Mouse (Mus musculus) spleen, adult 2 months (tissue): ENCODE results near the gene Gbp4. TPM values are rescaled to one million over a fixed set of nuclear protein-coding genes. Genes with fewer than 3 reads are reported as not detected.
"Not testable (repeated sequence)": the region's sequence is repeated elsewhere in the genome, so short reads cannot be mapped to it uniquely, and the experiment has no call there.

Source experiments
- DNase-seq, 2 experiments: peaks; one replicate each; pipeline versions ENCODE4 v3.0.0 to v3.0.0-alpha.2; 2012 to 2021; ENCODE audit warnings: low spot score in 2 of 2, low read depth in 1 of 2
- H3K27ac ChIP-seq: fragments of 200-500 bp; 2 replicates; pipeline ENCODE4 v1.5.1; 2012; ENCODE audit warnings: low read length, inconsistent platforms; ENCODE audit not compliant: insufficient read depth
- H3K27me3 ChIP-seq: fragments of 200-500 bp; 2 replicates; pipeline ENCODE4 v1.6.1; 2012; ENCODE audit warnings: mild to moderate bottlenecking, moderate library complexity, low read length, inconsistent platforms; ENCODE audit not compliant: control insufficient read depth, insufficient read depth
- H3K36me3 ChIP-seq: fragments of 200-500 bp; 2 replicates; pipeline ENCODE4 v1.6.1; 2012; ENCODE audit warnings: mild to moderate bottlenecking, low read length, inconsistent platforms; ENCODE audit not compliant: control insufficient read depth, insufficient read depth
- H3K4me1 ChIP-seq: fragments of 200-500 bp; 2 replicates; pipeline ENCODE4 v1.6.1; 2011; ENCODE audit warnings: inconsistent platforms; ENCODE audit not compliant: control insufficient read depth, insufficient read depth, insufficient read length
- H3K4me3 ChIP-seq: fragments of 200-500 bp; 2 replicates; pipeline ENCODE4 v1.5.1; 2011; ENCODE audit warnings: mild to moderate bottlenecking, inconsistent platforms; ENCODE audit not compliant: insufficient read depth, insufficient read length; ENCODE audit errors: extremely low read depth
- CTCF ChIP-seq: fragments of 200-500 bp; IDR thresholded peaks from 2 replicates; pipeline ENCODE4 v1.5.1; 2011; ENCODE audit warnings: mild to moderate bottlenecking, inconsistent platforms; ENCODE audit not compliant: insufficient read depth, insufficient read length, insufficient replicate concordance; ENCODE audit errors: extremely low read depth
- POLR2A ChIP-seq: fragments of 200-500 bp; IDR thresholded peaks from 2 replicates; pipeline ENCODE4 v1.6.1; 2011; ENCODE audit warnings: low read depth, low read length, inconsistent platforms
- polyA plus RNA-seq: library from polyadenylated mRNA; depleted of rRNA; stranded (reverse); fragments of >200 nt; gene quantifications from 2 replicates; pipeline ENCODE4 v1.2.3, GENCODE M21; 2012; rRNA removed

Gbp4 gene
- polyA plus RNA-seq, 1 experiment: 21.3 TPM

DNA sequence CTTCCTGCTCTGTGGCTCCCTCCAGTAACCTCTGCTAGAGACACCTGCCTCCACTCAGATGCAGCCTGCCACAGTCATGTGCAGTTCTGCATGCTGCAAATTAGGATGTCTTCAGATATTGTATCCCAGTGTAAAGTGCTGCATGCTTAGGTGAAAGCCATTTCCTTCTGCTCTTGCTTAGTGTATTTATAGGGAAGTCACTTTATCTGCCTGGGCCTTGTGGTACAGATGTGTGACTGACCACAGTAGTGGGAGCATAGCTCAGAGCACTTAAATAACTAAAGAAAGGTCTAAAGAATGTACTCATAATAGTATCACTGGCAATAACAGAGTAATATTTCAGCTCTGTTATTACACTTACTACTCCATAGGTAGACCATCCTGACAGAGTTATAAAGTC is 57.5 kb downstream of the Gbp4 start:
- Histone ChIP-seq H3K4me1 (no peaks in the 10 kb centered on the region), H3K4me3 (no peak overlapping the region), H3K36me3 (peaks cover 23% of the 10 kb centered on the region), H3K27ac (no peak overlapping the region), H3K27me3 (no peaks in the 10 kb centered on the region)
- no peak for DNase-seq
- TF ChIP-seq CTCF (no peak), POLR2A (no peak)

DNA sequence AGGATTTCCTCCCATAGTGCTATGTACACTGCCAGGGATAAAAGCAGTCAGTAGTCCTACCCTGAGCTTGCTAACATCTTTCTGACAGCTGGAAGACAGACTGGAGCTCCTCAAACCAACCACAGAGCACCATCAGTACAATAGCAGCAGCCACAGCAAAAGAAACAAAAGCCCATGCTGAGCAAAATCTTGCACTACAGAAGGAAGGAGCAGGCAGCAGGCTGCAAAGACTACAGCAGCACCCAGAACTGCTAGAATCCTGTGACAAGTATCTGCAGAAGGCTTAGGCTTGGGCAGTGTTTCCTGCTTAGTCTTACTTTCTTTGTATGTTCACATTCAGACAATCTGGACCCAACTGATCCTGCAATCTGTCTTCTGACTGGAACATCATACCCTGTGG is 71.0 kb downstream of the Gbp4 start:
- not testable (repeated sequence) for H3K27me3 ChIP-seq, H3K27ac ChIP-seq, H3K4me1 ChIP-seq, H3K36me3 ChIP-seq, H3K4me3 ChIP-seq, DNase-seq

Other genes starting within 250 kb of the Gbp4 start
- 7.8 and 11.9 TPM in 2 replicates for gene Abcg3, start 156.9 kb downstream of the Gbp4 start, polyA plus RNA-seq
- gene Gbp9, start within 50 bp of the Gbp4 start, polyA plus RNA-seq: 10.8 and 15.7 TPM in 2 replicates
- 9.8 and 12.8 TPM in 2 replicates for gene Gbp8, start within 50 bp of the Gbp4 start, polyA plus RNA-seq
- gene Gbp10, start 99.9 kb upstream of the Gbp4 start, polyA plus RNA-seq: 1.1 and 1.9 TPM in 2 replicates
- 1.0 and 1.2 TPM in 2 replicates for gene Gm43302, start 154.1 kb upstream of the Gbp4 start, polyA plus RNA-seq
- gene Gbp6, start 154.1 kb upstream of the Gbp4 start, polyA plus RNA-seq: 2.8 and 3.7 TPM in 2 replicates